9 mouse cellular contexts compared by ENCODE assay signal in the genomic region with DNA sequence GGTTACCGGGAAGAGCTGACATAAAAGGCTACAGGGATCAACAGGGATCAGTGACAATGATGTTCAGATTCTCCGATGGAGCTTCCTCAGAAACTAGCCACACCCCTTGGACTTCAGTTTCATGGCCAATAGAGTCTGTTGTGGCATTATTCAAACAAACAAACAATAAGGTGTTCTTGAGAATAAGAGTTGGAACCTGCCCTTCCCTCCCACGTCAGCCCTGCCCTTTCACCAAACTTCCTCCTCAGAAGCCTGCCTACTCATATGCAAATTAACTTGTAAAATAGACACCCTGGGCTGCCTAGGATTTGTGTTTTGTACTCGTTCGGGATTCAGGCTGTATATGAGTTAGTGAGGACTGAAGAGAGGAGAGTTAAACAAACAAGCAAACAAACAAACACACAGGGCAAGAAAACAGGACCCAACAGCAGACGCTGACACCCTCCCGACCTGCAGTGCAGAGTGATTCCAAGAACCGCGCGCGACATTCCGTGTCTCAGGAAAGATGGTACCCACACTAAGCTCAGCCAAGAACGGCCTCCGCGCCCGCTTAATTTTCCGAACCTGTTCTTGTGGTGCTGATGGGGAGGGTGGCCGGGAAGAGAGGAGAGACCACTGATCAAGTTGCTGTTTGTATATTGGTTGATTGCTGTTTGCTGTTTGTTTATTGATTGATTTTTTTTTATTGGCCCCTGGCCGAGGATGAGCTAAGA.
A peak's percentile ranks its signal among the peaks of the same experiment; 100 is the strongest.
DNase-seq lines count a peak whose midpoint lies in the region; ATAC-seq lines count a peak whose summit lies in the region.
"Had no signal": no experiment of that assay in that cellular context is flagged by ENCODE, and none has a peak within 500 bp of the region (broad histone marks: within the 10 kb centered on the region; RNA-seq: fewer than 3 reads in every experiment).

No protein-coding gene starts in this region.

- no peak overlapping the region for H3K27ac ChIP-seq in kidney, embryonic 16.5 days (ENCODE audit: low read length)
- no peak overlapping the region for H3K27ac ChIP-seq in hindbrain, embryonic 13.5 days

- no peak for ATAC-seq in kidney, embryonic 16.5 days (ENCODE audit: low FRiP score, low TSS enrichment)
- no peak for ATAC-seq in hindbrain, embryonic 13.5 days (ENCODE audit: low FRiP score)

- peaks cover 17% of the 10 kb centered on the region for H3K4me1 ChIP-seq in kidney, embryonic 16.5 days (ENCODE audit: insufficient read depth, low read length)
- peaks cover 26% of the 10 kb centered on the region for H3K4me1 ChIP-seq in hindbrain, embryonic 13.5 days (replicated peaks)

- H3K4me3 ChIP-seq in kidney, embryonic 16.5 days (ENCODE audit: low read length): no peak overlapping the region
- H3K4me3 ChIP-seq in hindbrain, embryonic 13.5 days: no peak overlapping the region

- DNase-seq in kidney, adult 11 months: no peak
- DNase-seq in T-cell, adult 2 months (ENCODE audit: low spot score): peak; percentile 57
- peak; percentile 61 to 73 for DNase-seq in natural killer cell, adult 2 months (ENCODE audit: low spot score in 2 of 2)
- no peak for DNase-seq in right cerebral cortex, postnatal 14 days
- no peak for DNase-seq in cerebellum, adult 9-10 months
- DNase-seq in yolk sac, embryonic 10.5 days (ENCODE audit: low spot score): no peak
- DNase-seq: adrenal gland, postnatal 14 days had no signal

- WGBS in kidney, embryonic 16.5 days: 15% methylated on average over 19 of the region's 19 CpGs
- WGBS in hindbrain, embryonic 13.5 days: 7% methylated on average over 19 of the region's 19 CpGs

- no peaks in the 10 kb centered on the region for H3K36me3 ChIP-seq in kidney, embryonic 16.5 days (ENCODE audit: insufficient read depth, low read length)
- no peaks in the 10 kb centered on the region for H3K36me3 ChIP-seq in hindbrain, embryonic 13.5 days

- peak overlapping the region; percentile 34 for H3K4me2 ChIP-seq in kidney, embryonic 16.5 days (replicated peaks; ENCODE audit: low read depth, low read length)
- H3K4me2 ChIP-seq in hindbrain, embryonic 13.5 days: peak overlapping the region; percentile 20; the same call in 1 of the 2 replicates

- no peak overlapping the region for H3K9ac ChIP-seq in kidney, embryonic 16.5 days (replicated peaks; ENCODE audit: low read length)
- no peak overlapping the region for H3K9ac ChIP-seq in hindbrain, embryonic 13.5 days

- no peaks in the 10 kb centered on the region for H3K9me3 ChIP-seq in kidney, embryonic 16.5 days (ENCODE audit: low read length)
- no peaks in the 10 kb centered on the region for H3K9me3 ChIP-seq in hindbrain, embryonic 13.5 days

- H3K27me3 ChIP-seq in kidney, embryonic 16.5 days (ENCODE audit: insufficient read depth, low read length): no peaks in the 10 kb centered on the region; the same call in 1 of the 2 replicates
- peaks cover 29% of the 10 kb centered on the region for H3K27me3 ChIP-seq in hindbrain, embryonic 13.5 days

Comparison
In these comparisons a context has a peak if more than half of its experiments do, and no peak if none do; other contexts are left out.
1. DNase-seq: peak in T-cell, adult 2 months (single experiment) and natural killer cell, adult 2 months (2 of 2); none in kidney, adult 11 months (single experiment), right cerebral cortex, postnatal 14 days (single experiment), cerebellum, adult 9-10 months (single experiment) and yolk sac, embryonic 10.5 days (single experiment).